Mouse (Mus musculus) kidney, adult 2 months (tissue): Measurements from ENCODE around the gene Casr.

ENCODE experiments used
- CTCF ChIP-seq: fragments of 200-500 bp; conservative IDR thresholded peaks from 2 replicates; pipeline ENCODE4 v1.5.1; 2011; ENCODE audit warnings: low read depth, mild to moderate bottlenecking, control low read depth, low read length, moderate library complexity, mixed read lengths; ENCODE audit not compliant: insufficient read depth, insufficient read length
- POLR2A ChIP-seq: fragments of 200-500 bp; IDR thresholded peaks from one replicate; pipeline ENCODE4 v1.6.1; 2011; ENCODE audit warnings: low read depth, low read length, control low read depth

- TF ChIP-seq CTCF (no peak), POLR2A (no peak)
These were observed 18.9 kb downstream of the Casr start for GRCm38 (mm10) chr16:36543091-36543490.
